Mouse (Mus musculus): ENCODE measurements around the gene BC051142.

Gene BC051142

GRCm38 (mm10) chr17:34507591-34507990 lies 109.0 kb downstream of the BC051142 start:
- in situ Hi-C loops (cut with MseI, MboI), result no loop called here

All from mouse trophoblast stem cell (cell line).